Mouse (Mus musculus) brain, adult 10 weeks (tissue): ENCODE results near the gene Neu2. TPM values are rescaled to one million over a fixed set of nuclear protein-coding genes. Genes with fewer than 3 reads are reported as not detected.

Experiments used
- polyA plus RNA-seq: library from polyadenylated mRNA; stranded (reverse); fragments of 350-450 nt; fragmentation: Illumina TruSeq; extraction: RNeasy Lipid Tissue Mini Kit (QIAGEN cat#74804); gene quantifications from one replicate; pipeline ENCODE4 v1.2.3, GENCODE M21; 2015; ENCODE audit warnings: low read depth, low replicate concordance

The Neu2 gene
- 8.6 TPM for polyA plus RNA-seq

GRCm38 (mm10) chr1:87509561-87510165, at the start of gene Neu2:
Neu2 (plus strand) TSS chr1:87509889.

GRCm38 (mm10) chr1:87469971-87470370, 39.7 kb upstream of the Neu2 start, which contains the start of gene Snorc:
Snorc (plus strand) TSS chr1:87470271.

GRCm38 (mm10) chr1:87573800-87574215, 64.1 kb downstream of the Neu2 start, which contains the start of gene Ngef:
Ngef (minus strand) TSS chr1:87573870.

GRCm38 (mm10) chr1:87620211-87620668, 110.6 kb downstream of the Neu2 start, which contains the start of gene Inpp5d:
Inpp5d (plus strand) TSS chr1:87620312.

Other genes starting within 250 kb of the Neu2 start
- gene Efhd1, start 245.5 kb upstream of the Neu2 start, polyA plus RNA-seq, result 34.6 TPM
- gene Gigyf2, start 182.9 kb upstream of the Neu2 start, polyA plus RNA-seq, result 50.8 TPM
- gene Kcnj13, start 115.2 kb upstream of the Neu2 start, polyA plus RNA-seq, result 12.1 TPM
- 1.4 TPM for gene Snorc, start 39.6 kb upstream of the Neu2 start, polyA plus RNA-seq
- gene Ngef, start 64.0 kb downstream of the Neu2 start, polyA plus RNA-seq, result 255 TPM
- gene Inpp5d, start 110.4 kb downstream of the Neu2 start, polyA plus RNA-seq, result 10.7 TPM
- 55.9 TPM for gene Atg16l1, start 246.0 kb downstream of the Neu2 start, polyA plus RNA-seq